Mouse (Mus musculus) spleen, postnatal 14 days (tissue): ENCODE data around the gene Kcnip1.

Experiments used
- DNase-seq, 2 experiments: peaks; one replicate each; pipeline ENCODE4 v3.0.0; 2021 to 2022; ENCODE audit warnings: low spot score in 2 of 2

Kcnip1 gene

DNA sequence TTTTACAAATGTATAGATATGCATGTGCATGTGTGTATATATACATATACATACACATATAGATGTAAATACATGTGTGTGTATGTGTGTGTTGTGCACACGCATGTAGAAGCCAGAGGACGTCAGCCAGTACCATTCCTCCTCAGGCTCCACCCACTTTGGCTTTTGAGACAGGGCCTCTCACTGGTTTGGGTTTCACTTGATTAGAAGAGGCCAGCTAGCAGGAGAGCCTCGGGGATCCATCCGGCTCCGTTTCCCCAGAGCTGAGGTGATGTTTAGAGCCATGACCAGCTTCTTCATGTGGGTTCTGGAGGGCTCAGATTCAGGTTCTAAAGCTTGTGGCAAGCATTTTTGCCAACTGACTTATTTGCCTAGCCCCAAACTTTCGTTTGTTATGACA, 89.5 kb downstream of the Kcnip1 start:
- DNase-seq = no peak

GRCm38 (mm10) chr11:33902377-33902776, 90.6 kb downstream of the Kcnip1 start:
- DNase-seq = no peak

DNA sequence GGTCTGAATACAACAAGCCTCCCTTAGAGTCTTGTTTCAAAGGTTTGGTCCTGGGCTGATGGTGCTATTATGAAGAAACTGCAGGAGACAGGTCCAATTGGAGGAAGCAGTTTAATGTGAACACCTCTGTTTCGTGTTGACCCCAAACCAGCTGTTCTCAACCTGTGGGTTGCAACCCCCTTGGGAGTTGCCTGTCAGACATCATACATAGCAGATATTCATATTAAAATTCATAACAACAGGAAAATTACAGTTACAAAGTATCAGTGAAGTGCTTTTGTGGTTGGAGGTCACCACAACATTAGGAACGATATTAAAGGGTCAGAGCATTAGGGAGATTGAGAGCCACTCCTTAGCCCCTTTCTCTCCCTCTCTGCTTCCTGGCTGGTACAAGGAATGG, 91.2 kb downstream of the Kcnip1 start:
- no peak for DNase-seq

DNA sequence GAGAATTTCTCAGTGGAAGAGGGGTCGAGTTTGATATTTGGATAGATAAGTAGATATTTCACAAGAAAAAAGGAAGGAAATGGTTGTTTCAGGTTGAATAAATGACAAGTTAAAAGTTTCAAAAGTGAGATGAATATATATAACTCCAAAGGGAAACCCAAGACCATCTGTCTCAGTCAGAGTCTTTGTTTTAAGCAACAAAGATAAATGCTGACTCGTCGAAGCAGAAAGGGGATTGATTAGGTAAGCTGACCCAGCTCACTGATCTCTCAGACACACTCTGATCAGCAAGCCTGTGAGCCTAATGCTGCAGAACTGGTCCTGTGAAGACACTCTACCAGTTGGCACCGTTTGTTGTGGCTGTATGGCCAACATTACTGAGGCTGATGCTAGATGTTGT, 101.9 kb downstream of the Kcnip1 start:
- no peak for DNase-seq

DNA sequence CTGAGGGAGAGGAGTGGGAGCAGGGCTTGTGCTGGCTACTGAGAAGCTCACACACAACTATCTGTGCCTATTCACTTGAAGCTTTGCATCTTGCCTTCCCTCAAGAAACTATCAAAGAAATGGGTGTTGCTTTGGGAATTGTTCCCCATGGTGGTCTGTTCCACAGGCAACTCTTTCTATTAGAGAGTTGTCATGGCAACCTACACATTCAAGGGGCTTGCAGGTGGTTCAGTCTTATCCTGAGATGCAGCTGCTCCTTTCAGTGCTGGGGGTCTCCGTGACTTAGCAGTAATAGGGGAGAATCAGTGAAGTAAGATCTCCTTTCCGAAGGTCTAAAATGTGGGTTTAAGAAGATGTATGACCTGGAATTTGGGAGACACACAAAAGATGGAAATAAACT, 102.6 kb downstream of the Kcnip1 start:
- no peak for DNase-seq

- no peak for DNase-seq
Observed at GRCm38 (mm10) chr11:33887660-33888059, 105.3 kb downstream of the Kcnip1 start.

DNA sequence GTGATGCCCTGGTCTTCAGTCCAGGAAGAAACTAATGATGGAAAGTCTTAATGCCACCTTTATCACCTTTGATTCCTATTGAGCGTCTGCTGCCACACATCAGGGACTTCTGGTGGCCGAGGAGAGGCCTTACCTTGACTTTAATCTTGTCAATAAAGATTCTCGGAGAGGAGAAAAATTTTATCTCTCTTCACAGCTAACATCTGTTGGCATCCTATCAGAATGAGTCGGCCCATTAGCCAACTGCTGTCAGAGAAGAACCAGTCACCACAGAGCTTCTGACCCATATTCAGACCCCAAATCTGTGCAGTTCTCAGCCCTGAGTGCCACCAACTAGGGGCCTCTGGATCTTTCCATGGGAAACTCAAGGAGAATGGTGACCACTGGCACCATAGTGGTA, 107.0 kb downstream of the Kcnip1 start:
- DNase-seq = no peak

DNA sequence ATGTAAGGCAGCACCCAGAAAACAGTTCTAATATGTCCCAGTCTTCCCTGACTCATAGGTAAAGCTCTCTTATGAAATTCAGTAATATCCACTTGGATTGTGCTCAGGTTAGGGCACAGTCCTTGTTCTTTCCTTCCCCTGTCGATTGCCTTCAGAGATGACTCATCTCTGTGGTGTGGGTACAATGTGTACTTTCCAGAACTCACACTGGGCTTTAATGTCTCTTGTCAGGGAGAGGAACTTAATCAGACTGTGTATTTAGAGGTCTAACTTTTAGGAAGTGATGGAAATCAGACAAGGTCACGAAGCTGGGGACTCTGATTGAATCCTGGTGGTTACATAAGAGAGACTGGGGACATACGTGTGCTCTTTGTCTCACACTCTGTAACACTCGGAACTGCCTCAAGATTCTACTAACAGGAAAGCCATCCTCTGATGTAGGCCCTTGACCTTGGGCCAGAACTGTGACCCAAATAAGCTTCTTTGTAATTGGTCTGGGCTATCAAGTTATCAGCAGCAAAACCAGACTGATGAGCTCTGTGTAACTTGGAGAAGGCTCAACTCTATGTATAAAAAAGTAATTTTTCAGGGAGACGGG, 110.1 kb downstream of the Kcnip1 start:
- DNase-seq = no peak

- no peak for DNase-seq
Observed at GRCm38 (mm10) chr11:33874925-33875324, 118.0 kb downstream of the Kcnip1 start.

DNA sequence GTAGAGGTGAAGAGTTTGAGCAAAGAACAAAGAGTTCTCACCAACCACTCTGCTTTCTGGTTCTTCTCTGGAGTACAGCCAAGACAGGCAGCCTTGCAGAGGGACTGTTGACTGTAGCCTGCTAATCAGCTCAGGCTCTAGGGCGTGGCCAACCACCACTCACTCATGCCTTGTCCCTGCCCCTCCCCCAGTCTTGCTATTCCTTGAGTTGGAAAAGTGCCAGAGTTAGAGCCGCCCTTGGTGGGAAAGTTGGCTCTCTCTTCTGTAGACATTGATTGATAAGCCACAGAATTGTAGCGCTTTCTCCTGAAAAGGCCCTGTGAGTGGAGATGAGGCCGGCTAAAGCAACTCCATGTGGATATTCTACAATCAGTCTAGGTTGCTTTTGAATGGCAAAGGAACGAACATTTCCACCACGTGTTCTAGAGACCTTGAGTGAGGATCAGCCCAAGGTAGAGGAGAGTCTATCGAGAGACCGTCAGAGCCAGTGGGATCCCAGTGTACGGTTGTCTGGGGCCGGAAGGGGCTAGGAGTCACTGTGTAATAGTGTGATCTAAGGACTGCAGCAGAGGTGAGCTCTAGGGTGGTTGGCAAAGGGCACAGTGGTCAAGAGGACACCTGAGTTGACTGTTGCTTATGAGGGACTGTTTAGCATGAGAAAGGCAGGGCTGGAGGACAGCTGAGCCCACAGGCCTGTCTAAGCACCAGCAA, 119.7 kb downstream of the Kcnip1 start:
- peak in 1 of 2 experiments; percentile 3 for DNase-seq

DNA sequence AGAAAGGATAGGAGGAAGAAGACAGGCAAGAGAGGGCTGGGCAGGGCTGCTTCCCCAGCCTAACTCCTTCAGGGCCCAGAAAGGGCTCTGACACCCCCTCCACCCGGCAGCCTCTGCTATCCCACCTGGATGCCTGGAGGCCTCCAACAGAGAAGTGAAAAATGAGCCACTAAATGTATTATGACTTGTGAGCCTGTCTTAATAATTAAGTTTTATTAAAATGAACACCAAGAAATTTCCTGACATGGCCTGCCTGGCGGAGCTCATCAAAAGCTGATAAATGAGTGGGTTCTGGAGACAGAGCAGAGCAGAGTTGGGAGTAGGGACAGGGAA, 120.3 kb downstream of the Kcnip1 start:
- DNase-seq = no peak

- peak in 1 of 2 experiments; percentile 16 for DNase-seq
Observed at GRCm38 (mm10) chr11:33871998-33872715, 120.8 kb downstream of the Kcnip1 start.

- DNase-seq = no peak
Observed at GRCm38 (mm10) chr11:33870246-33870645, 122.7 kb downstream of the Kcnip1 start.

DNA sequence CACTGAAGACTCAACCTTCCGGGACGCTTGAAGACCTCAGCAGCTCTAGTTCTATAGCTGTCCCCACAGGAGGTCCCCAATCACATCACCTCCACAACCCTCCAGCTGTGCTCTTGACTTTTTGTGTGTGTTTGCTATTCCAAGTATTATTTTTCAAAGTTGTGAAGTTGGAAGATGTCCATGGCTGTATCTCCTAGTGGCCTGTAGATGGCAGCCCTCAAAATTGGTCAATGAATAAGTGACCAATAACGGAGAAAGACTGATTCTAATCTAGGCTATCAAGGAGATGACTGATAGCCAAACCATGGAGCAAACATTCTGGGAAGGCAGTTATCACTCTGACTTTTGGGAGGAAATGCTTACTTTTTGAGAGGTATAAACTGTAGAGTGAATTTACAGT, 123.4 kb downstream of the Kcnip1 start:
- DNase-seq = no peak

GRCm38 (mm10) chr11:33866775-33867174, 126.2 kb downstream of the Kcnip1 start:
- no peak for DNase-seq

DNA sequence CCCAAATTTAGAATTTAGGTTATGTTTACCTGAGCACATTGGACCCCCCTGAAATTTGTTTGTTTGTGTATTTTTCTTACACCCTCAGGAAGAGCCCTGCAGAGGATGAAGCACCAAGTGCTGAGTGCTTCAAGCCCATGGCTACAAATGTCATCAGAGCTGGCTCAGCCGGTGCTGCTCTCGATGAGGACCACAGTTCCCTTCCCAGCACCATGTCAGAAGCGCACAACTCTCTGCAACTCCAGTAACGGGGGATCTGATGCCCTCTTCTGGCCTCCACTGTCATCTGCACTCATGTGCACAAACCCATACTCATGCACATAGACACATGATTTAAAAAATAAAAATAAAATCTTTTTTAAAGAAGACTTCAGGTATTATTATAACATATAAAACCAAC, 128.7 kb downstream of the Kcnip1 start:
- no peak for DNase-seq

GRCm38 (mm10) chr11:33861823-33862222, 131.1 kb downstream of the Kcnip1 start:
- DNase-seq = no peak

DNA sequence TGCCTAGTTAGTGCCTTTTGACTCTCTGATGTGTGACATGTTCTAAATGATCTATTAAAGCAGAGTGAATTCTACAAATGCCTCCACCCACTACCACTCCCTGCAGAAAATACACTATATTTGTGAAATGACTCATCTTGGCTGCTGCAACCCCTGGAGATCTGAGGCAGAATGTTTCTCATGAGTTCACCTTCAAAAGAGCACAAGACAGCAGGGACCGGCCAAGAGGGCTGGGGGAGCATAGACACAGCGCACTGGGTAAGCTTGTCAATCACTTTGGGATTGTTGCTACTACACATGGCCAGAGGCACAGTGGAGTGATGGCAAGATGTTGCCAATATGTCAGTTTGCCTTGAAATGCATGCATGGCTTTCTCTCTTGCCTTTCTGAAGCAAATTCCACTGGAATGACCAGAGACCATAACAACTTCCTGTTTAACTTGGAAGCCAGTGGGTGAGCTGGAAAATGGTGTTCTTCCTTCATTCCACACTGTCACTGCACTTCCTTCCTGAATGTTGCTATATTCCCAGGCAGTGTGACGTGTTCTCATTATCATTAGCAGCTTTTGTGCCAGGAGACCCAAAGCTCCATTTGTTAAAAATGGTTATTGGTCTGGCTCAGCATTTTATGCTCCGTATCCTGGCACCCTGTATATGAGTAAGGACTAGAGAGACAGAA, 131.9 kb downstream of the Kcnip1 start:
- no peak for DNase-seq

DNA sequence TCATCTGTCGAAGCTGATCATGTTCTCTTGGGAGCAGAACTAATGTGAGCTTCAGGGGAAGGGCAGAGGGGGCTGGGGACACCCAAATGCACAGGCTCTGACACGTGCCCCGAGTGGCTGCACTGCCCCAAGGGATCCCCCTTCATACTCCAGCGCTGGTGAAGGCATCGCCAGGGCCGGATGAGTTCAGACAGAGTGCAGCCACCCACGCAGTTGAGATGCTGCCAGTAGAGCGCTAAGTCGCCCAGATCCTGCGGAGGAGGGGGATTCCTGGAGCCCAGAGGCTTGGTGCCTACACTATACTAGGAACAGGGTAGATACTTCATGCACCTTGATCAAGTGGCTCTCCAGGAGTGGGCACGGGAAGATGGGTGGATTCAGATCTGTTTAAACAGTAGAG, 143.3 kb downstream of the Kcnip1 start:
- DNase-seq = no peak

DNA sequence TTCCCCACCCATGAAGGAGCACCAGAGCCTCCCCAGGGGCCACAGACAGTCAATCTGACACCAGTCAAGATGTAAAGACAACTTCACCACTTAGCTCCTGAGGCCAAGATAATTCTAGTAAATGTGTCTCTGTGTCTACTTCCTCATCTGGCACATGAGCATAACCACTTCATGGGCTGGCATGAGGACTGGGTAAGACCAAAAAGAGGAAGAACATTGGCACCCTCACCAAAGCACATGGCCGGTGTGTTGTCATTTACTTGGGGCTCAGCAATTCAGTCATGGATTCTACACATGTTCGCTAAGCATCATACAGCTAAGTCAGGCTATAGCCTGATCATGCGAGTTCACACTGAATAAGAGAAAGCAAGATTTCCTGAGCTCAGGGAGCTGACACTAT, 144.3 kb downstream of the Kcnip1 start:
- DNase-seq = no peak

DNA sequence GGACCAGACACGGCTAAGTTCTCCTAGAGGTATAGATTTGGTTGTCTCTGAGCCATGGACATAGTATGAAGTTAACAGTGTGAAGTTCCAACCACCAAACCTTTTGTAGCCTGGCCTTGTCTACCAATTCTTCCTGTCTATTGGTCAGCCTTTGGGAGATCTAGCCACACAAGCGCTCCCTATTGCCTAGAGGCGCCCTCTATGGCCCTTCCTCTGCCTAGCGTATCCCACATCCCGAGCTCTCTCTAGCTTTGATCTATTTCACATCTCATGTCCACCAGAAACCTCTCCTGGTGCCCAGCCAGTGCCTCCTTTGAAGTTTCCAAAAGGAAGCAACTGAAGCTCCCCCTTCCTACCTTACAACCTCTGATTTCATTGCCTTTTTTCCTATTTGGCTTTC, 147.0 kb downstream of the Kcnip1 start:
- DNase-seq = no peak

DNA sequence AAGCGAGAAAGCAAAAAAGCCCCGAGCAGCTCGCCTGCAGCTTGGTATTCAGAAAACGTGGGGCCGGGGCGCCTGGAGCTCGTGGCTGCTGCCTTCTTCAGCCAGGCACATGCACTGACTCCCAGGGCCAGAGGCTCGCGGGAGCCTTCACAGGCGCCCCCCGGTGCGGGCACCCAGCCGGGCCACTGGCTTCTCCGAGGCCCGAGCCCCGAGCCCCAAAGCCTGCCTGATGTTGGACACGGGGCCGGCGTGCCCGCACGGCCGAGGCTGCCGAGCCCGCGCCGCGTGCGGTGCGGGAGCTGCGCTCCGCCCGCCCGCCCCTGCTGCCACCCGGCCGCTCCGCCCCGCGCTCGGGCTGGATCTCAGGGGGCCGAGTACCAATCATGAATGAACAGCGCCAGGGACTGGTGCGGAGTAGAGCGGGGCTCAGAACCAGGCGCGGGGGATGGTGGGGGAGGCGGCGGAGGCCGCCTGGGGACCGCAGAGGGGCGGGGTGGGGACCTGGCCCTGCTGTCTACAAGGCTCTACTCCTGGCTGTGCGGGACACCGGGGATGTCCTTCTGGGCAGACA, 149.6 kb downstream of the Kcnip1 start:
- DNase-seq = no peak
